Mouse (Mus musculus) CH12.LX (cell line): ENCODE data around the gene Srp68.

Experiments
- CTCF ChIP-seq, 2 experiments: IDR thresholded peaks in 1 of 2; conservative IDR thresholded peaks in 1 of 2; 2 replicates each; pipeline ENCODE4 v1.5.1; 2011 to 2012; ENCODE audit warnings: low read depth in 2 of 2, low read length in 2 of 2, improper control_type of control experiment in 1 of 2, inconsistent platforms in 1 of 2, mild to moderate bottlenecking in 1 of 2, moderate library complexity in 1 of 2
- ELF1 ChIP-seq: IDR thresholded peaks from 2 replicates; pipeline ENCODE4 v1.6.1; 2014; ENCODE audit warnings: low read depth, mild to moderate bottlenecking, inconsistent platforms, low read length, improper control_type of control experiment
- HCFC1 ChIP-seq: IDR thresholded peaks from 2 replicates; pipeline ENCODE4 v1.6.1; 2012; ENCODE audit warnings: low read depth, mild to moderate bottlenecking, inconsistent platforms, low read length, improper control_type of control experiment
- MAFK ChIP-seq: IDR thresholded peaks from 2 replicates; pipeline ENCODE4 v1.6.1; 2011; ENCODE audit warnings: low read length, improper control_type of control experiment; ENCODE audit not compliant: insufficient replicate concordance
- MXI1 ChIP-seq: IDR thresholded peaks from 2 replicates; pipeline ENCODE4 v1.6.1; 2011; ENCODE audit warnings: mild to moderate bottlenecking, low read depth, low read length, improper control_type of control experiment
- MYC ChIP-seq: IDR thresholded peaks from 2 replicates; pipeline ENCODE4 v1.6.1; 2011; ENCODE audit warnings: low read depth, mild to moderate bottlenecking, improper control_type of control experiment, low read length
- POLR2A ChIP-seq: IDR thresholded peaks from 2 replicates; pipeline ENCODE4 v1.6.1; 2011; ENCODE audit warnings: low read depth, mild to moderate bottlenecking, improper control_type of control experiment, low read length
- RCOR1 ChIP-seq: conservative IDR thresholded peaks from 2 replicates; pipeline ENCODE4 v1.6.1; 2012; ENCODE audit warnings: low read depth, mild to moderate bottlenecking, inconsistent platforms, low read length, improper control_type of control experiment
- TCF12 ChIP-seq: IDR thresholded peaks from 2 replicates; pipeline ENCODE4 v1.6.1; 2014; ENCODE audit warnings: low read depth, mild to moderate bottlenecking, inconsistent platforms, low read length, improper control_type of control experiment
- USF1 ChIP-seq: IDR thresholded peaks from 2 replicates; pipeline ENCODE4 v1.6.1; 2014; ENCODE audit warnings: low read depth, mild to moderate bottlenecking, inconsistent platforms, low read length, improper control_type of control experiment
- USF2 ChIP-seq: conservative IDR thresholded peaks from 2 replicates; pipeline ENCODE4 v1.6.1; 2011; ENCODE audit warnings: low read depth, low read length, improper control_type of control experiment
- ZC3H11A ChIP-seq: IDR thresholded peaks from 2 replicates; pipeline ENCODE4 v1.6.1; 2012; ENCODE audit warnings: low read depth, mild to moderate bottlenecking, inconsistent platforms, low read length, improper control_type of control experiment
- ZNF384 ChIP-seq: IDR thresholded peaks from 2 replicates; pipeline ENCODE4 v1.6.1; 2012; ENCODE audit warnings: low read depth, low read length, improper control_type of control experiment, inconsistent platforms

- no peak for TF ChIP-seq CTCF (conservative IDR thresholded peaks at IDR 0.05 in 1 of 2, IDR thresholded peaks at IDR 0.05 in 1 of 2; ENCODE audit: low read depth in 2 of 2, low read length in 2 of 2)
- no peak for TF ChIP-seq TCF12
- TF ChIP-seq ZC3H11A: no peak
- no peak for TF ChIP-seq MAFK
- no peak for TF ChIP-seq RCOR1
- TF ChIP-seq POLR2A: no peak
- TF ChIP-seq ELF1: no peak
- TF ChIP-seq MXI1: no peak
- no peak for TF ChIP-seq ZNF384
- no peak for TF ChIP-seq MYC
- no peak for TF ChIP-seq USF2
- no peak for TF ChIP-seq HCFC1
- no peak for TF ChIP-seq USF1
Measured at GRCm38 (mm10) chr11:116268313-116268712, 5.7 kb downstream of the Srp68 start.
